Mouse (Mus musculus) mouse embryonic stem cell (cell line): Measurements from ENCODE around the gene Flt4.

Experiments used
- in situ Hi-C, 2 experiments: fragments of 300-500 bp; cut with MboI; formaldehyde crosslinking; loops; 1 replicate in 1 of 2; 3 replicates in 1 of 2; pipeline ENCODE4 v1.14.3; 2019 to 2020; ENCODE audit warnings: low sequenced_read_pairs in 2 of 2, low pct_unique_long_range_greater_than_20kb in 1 of 2, mixed read lengths in 1 of 2; ENCODE audit not compliant: unreplicated experiment in 1 of 2

Gene Flt4

DNA sequence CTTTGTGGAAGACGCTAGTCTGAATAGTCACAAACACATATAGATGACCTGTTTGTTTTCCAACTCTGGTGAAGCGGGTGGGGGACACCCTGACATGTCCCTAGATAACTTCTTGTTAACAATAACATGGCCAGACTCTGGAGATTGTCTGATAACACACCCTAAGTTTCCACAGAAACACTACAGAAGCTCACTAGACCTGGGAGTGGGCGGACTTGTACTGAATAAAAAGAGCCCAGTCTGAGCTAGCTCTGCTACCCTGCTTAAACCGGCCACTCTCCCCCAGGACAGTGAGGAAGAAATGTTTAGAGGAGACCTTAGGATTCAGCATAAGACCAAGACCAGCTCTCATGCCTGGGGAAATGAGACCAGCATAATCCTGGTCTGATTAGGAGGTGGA, 56.4 kb downstream of the Flt4 start:
- in situ Hi-C loops = no loop called here

DNA sequence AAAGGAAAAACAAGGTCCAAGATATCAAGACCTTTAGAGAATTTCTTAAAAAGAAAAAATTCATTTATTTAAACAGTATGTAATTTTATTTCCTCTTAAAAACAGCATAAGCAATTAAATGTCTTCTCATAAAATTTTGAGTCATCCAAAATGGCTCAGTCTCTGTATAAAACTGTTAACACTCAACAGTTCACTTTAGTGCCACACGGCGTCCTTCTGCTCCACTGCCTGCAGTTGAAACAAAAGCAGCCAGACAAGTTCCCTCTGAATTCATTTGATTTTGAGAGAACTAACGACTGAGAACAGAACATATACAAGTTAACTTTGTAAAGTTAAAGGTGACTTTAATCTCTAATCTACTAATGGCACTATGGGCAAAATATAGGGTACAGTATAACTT, 64.4 kb downstream of the Flt4 start:
- in situ Hi-C loops = no loop called here

DNA sequence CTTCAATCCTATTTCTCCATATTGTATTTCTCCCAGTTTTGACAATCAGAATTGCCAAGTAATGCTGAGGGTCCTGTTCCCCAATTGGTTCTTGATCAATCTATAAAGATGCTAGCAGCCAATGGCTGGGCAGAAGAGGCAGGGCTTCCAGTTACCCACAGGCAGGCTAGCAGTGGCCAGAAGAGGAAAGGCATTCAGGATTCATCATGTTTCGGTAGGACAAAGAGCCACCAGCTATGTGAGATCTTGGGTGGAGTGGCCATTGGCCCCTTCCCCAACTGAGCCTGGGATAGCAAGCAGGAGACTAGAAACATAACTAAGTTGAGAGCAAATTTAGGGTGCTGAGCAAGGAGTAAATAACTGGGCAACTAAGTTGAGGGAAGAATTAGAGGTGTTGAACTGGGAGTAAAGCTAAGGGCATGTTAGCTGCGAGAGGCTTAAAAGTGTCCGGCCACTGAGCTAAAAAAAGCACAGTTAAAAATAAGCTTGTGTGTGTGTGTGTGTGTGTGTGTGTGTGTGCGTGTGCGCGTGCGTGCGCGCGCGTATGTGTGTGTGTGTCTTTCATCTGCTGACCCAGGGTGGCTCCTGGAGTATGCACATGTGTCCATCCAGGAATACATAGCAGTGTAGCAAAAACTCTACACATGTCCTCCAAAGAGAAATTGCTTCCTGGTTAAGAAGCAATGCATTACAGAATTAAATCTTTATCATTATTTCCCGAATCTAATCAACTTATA, 75.3 kb downstream of the Flt4 start:
- in situ Hi-C loops = no loop called here

DNA sequence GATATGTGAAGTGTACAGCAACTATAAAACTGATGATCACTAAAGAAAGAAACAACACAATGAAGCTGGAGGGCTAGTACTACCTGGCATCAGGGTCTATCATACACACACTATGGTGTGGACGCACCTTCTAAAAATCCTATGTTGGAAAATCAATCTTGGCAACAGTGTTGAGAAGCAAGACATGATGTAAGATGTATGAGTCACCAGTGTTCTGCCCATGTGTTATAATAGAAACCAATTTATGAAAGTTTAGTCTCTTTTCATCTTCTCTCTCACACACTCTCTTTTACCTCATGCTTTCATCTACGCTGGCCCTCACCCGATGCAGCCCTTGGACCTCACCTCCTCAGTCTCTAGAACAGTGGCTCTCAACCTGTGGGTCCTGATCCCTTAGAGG, 86.0 kb downstream of the Flt4 start:
- in situ Hi-C loops = no loop called here

DNA sequence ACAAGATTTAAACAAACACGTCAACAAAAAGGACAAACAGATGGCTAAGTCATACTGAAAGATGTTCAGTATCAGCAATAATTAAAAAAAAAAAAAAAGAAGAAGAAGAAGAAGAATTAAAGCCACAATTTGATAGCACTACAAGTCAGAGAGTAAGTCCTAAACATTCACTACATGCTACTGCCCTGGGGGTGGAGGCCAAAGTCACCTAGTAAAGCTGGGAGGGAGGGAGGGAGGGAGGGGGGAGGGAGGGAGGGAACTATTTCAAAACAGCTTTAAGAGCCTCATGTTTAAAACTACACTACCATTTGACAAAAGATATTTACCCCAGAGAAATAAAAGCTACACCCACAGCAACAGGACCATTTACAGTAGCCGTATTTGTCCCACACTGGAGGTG, 86.6 kb downstream of the Flt4 start:
- in situ Hi-C loops = no loop called here

DNA sequence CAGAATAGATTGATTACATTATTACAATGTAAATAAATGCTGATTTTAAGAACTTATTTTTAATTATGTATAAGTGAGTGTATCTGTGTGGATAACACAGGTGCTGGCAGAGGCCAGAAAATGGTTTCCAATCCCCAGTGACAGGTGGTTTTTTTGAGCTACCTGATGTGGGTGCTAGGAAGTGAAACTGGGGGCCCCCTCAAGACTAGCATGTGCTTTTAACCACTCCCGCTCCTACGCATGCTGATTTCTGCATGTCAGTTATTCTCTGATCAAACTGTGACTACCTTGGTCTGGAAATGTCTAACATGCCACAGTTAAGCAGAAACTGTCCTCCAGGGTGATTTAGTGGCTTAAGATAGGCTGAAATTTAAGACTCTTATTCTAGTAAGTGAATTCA, 87.4 kb downstream of the Flt4 start:
- in situ Hi-C loops = no loop called here

DNA sequence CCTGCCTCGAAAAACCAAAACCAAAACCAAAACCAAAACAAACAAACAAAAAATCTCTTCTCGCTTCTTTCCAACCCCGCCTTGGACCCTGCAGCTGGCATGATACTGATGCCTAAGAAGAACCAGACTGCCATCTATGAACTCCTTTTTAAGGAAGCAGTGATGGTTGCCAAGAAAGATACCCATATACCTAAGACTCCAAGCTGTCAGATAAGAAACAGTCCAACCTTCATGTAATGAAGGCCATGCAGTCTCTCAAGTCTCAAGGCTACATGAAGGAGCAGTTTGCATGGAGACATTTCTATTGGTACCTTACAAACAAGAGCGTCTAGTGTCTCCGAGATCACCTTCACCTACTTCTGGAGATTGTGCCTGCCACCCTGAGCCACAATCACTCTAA, 88.7 kb downstream of the Flt4 start:
- in situ Hi-C loops = no loop called here

DNA sequence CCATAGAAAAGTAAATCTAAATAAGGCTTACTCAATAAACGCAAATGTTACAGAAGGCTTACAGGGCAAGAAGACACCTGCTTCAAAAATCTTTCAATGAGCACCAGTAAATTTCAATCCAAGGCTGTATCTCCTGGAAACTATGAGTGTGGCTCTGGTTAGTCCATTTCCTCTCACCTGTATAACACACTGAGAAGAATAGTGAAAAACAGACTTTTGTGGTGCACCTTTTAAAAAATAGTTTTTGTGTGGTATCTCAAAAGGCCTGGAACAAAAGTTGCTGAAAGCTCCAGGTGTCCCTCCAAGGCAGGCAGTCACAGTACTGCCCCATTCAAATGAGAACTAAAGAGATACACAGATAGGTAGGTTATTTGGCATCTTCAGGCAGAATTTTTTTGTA, 90.0 kb downstream of the Flt4 start:
- in situ Hi-C loops = no loop called here

DNA sequence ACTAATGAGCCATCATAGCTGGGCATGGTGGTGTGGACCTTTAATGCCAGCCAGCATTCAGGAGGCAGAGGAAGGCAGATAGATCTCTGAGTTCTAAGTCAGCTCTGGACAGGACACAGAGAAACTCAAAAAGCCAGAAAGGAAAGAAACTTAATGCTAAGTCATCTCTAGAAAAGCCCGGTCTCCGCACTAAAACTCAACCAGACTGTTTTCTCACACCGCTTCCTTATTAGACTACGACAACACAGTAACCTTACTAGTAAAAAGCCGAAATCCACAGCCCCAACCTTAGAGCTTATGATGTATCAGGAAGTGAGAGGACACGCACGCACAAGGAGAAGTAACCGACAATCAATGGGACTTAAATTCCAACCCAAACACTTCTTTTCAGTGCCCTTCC, 93.0 kb downstream of the Flt4 start:
- in situ Hi-C loops = no loop called here
